Mouse (Mus musculus): ENCODE measurements at regions not wholly inside any gene's neighbourhood (a gene's known extent, or its start where the extent isn't known, plus 50 kb on each side); places are given as distances from the start of the nearest gene placed in this dataset.
A peak's percentile ranks its signal among the peaks of the same experiment; 100 is the strongest.
"Not testable (repeated sequence)": the region's sequence is repeated elsewhere in the genome, so short reads cannot be mapped to it uniquely, and the experiment has no call there.

- DNase-seq (ENCODE audit: low spot score in 2 of 2), result no peak
These were observed 64.1 kb downstream of the 9530068E07Rik start for GRCm38 (mm10) chr11:52460190-52460780.

GRCm38 (mm10) chr11:52471128-52471527 is 74.9 kb downstream of the 9530068E07Rik start:
- not testable (repeated sequence) for DNase-seq (ENCODE audit: low spot score in 2 of 2)

- DNase-seq (ENCODE audit: low spot score in 2 of 2), result not testable (repeated sequence)
These were observed 83.9 kb downstream of the 9530068E07Rik start for GRCm38 (mm10) chr11:52480111-52480510.

GRCm38 (mm10) chr11:52480694-52481093 is 84.5 kb downstream of the 9530068E07Rik start:
- DNase-seq (ENCODE audit: low spot score in 2 of 2), result not testable (repeated sequence)

GRCm38 (mm10) chr11:52483534-52483933 is 87.3 kb downstream of the 9530068E07Rik start:
- DNase-seq (ENCODE audit: low spot score in 2 of 2), result not testable (repeated sequence)

DNA sequence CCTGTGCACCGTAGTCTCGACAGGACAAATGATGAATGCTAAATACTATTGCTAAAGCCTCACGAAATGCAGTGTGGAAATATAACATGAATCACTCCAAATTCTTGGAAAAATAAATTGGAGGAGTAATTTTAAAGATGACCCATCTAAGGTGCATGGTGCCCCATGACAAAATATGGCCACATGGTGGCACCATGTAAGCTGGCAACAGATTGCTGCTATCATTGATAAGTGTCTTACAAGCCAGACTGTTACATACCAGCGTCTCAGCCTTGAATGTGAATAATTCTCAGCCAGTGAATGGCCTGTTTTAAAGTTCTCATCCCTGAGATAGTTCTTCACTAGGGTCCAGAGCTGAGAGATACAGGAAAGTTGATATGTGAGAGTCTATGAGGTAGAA is 92.3 kb downstream of the 9530068E07Rik start:
- DNase-seq (ENCODE audit: low spot score in 2 of 2), result not testable (repeated sequence)

DNA sequence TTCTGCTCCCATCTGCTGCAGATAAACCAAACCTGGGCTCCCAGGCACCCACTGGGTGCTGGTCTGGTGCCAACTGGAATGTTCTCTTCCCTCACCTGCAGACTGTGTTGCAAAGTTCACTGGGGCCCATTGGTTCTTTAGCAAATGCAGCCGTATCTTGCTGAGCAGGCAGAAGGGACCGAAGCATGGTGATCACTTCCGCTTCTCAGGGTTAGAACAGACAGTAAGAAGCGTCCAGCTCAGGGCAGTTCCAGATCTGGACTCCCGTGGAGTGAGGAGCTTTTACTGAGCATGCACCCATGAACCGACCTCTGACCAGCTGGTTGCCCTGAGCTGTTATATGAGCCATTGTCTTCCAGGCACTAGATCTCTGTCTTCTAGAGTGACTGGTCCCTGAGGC is 97.1 kb downstream of the 9530068E07Rik start:
- no peak for DNase-seq (ENCODE audit: low spot score in 2 of 2)

DNA sequence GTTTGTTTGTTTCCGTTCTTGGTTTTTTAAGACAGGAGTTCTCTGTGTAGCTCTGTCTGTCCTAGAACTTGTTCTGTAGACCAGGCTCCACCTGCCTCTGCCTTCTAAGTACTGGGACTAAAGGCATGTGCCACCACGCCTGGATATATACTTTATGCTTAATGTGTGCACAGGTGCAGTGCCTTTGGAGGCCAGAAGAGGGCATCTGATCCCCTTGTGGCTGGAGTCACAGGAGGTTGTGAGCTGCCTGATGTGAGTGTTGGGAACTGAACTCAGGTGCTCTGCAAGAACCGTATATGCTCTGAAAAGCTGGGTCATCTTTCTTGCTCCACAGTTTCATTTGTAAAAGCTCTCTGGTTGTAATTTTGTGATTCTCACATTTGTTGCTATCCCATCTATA is 100.7 kb downstream of the 9530068E07Rik start:
- no peak for DNase-seq (ENCODE audit: low spot score in 2 of 2)

- no peak for DNase-seq (ENCODE audit: low spot score in 2 of 2)
These were observed 106.6 kb downstream of the 9530068E07Rik start for GRCm38 (mm10) chr11:52502759-52503365.

GRCm38 (mm10) chr11:52511831-52512297 is 115.6 kb downstream of the 9530068E07Rik start:
- no peak for DNase-seq (ENCODE audit: low spot score in 2 of 2)

DNA sequence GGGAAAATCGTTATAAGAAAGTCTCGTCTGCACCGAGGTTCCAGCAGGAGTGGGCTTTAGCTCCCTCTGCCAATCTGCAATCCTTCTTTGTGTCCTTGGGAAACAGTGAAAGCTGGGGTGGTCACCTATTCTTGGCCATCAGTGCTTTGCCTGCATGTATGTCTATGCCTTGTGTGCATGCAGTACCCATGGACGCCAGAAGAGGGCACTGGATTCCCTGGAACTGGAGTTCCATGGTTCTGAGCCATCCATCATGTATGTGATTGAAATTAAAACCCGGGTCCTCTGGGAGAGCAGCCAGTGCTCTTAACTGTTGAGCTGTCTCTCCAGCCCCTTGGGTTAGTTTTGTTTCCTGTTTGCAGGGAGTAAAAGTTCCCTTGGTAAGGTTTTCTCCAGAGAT is 121.1 kb downstream of the 9530068E07Rik start:
- DNase-seq (ENCODE audit: low spot score in 2 of 2), result no peak

- DNase-seq (ENCODE audit: low spot score in 2 of 2), result no peak
These were observed 123.6 kb downstream of the 9530068E07Rik start for GRCm38 (mm10) chr11:52519877-52520276.

- DNase-seq (ENCODE audit: low spot score in 2 of 2), result peak; percentile 62 to 68
These were observed 125.7 kb downstream of the 9530068E07Rik start for GRCm38 (mm10) chr11:52521879-52522278.

GRCm38 (mm10) chr11:52522384-52522783 is 126.2 kb downstream of the 9530068E07Rik start:
- DNase-seq (ENCODE audit: low spot score in 2 of 2), result no peak

DNA sequence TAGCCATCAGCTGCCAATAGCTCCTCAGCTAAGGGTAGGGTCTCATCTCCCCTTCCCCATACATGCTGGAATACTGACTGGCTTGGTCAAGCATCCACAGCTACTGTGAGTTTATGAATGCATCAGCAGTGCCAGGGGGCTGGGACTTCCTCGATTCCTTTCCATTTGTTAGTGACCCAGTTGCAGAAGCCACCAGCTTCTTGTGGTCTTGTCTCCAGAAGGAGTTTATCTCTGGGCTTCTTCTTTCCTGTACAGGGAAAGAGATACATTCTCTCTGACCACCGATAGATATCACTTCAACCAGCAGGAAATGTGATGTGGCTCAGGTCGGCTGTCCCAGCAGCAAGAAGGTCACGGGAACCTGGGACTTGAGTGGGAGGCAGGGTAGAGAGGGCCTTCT is 127.0 kb downstream of the 9530068E07Rik start:
- DNase-seq (ENCODE audit: low spot score in 2 of 2), result no peak

GRCm38 (mm10) chr11:52523671-52524070 is 127.4 kb downstream of the 9530068E07Rik start:
- DNase-seq (ENCODE audit: low spot score in 2 of 2), result no peak

GRCm38 (mm10) chr11:52525446-52525845 is 129.2 kb downstream of the 9530068E07Rik start:
- DNase-seq (ENCODE audit: low spot score in 2 of 2), result no peak

- no peak for DNase-seq (ENCODE audit: low spot score in 2 of 2)
These were observed 130.1 kb downstream of the 9530068E07Rik start for GRCm38 (mm10) chr11:52526306-52526705.

GRCm38 (mm10) chr11:52533379-52533778 is 137.2 kb downstream of the 9530068E07Rik start:
- DNase-seq (ENCODE audit: low spot score in 2 of 2), result no peak

DNA sequence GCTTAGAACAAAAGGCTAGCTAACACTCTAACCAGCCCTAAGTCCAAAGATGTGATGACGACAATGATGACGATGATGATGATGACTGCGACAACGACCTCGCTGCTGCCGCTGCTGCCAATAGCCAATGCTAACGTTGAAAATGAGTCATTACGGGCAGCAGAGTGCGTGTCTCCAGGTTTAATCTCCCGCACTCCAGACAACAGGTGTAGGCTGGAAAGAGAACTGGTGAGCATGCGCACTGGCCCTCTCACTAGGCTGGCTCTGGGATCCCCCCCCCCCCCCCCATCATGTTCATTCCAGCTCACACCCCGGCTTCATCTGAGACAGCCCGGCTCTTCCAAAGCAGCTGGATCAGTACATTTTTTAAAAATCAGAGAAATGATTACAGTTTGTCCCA is 138.4 kb downstream of the 9530068E07Rik start:
- DNase-seq (ENCODE audit: low spot score in 2 of 2), result no peak

- DNase-seq (ENCODE audit: low spot score in 2 of 2), result no peak
These were observed 140.0 kb downstream of the 9530068E07Rik start for GRCm38 (mm10) chr11:52536211-52536610.

GRCm38 (mm10) chr11:52536841-52537240 is 140.6 kb downstream of the 9530068E07Rik start:
- no peak for DNase-seq (ENCODE audit: low spot score in 2 of 2)
